Mouse (Mus musculus) adrenal gland, adult 18-20 months (tissue): ENCODE data around the gene Lig4. TPM values are rescaled to one million over a fixed set of nuclear protein-coding genes. Genes with fewer than 3 reads are reported as not detected.

Source experiments
- DNase-seq, 2 experiments: peaks; one replicate each; pipeline ENCODE4 v3.0.0; 2021 to 2022; ENCODE audit warnings: low spot score in 2 of 2
- total RNA-seq, 2 experiments: library from RNA; stranded (reverse); gene quantifications; 1 replicate in 1 of 2; 2 replicates in 1 of 2; pipeline ENCODE4 v1.2.3; 2021

The Lig4 gene
- total RNA-seq, 2 experiments from 2014 or later: 7.8 to 8.4 TPM

DNA sequence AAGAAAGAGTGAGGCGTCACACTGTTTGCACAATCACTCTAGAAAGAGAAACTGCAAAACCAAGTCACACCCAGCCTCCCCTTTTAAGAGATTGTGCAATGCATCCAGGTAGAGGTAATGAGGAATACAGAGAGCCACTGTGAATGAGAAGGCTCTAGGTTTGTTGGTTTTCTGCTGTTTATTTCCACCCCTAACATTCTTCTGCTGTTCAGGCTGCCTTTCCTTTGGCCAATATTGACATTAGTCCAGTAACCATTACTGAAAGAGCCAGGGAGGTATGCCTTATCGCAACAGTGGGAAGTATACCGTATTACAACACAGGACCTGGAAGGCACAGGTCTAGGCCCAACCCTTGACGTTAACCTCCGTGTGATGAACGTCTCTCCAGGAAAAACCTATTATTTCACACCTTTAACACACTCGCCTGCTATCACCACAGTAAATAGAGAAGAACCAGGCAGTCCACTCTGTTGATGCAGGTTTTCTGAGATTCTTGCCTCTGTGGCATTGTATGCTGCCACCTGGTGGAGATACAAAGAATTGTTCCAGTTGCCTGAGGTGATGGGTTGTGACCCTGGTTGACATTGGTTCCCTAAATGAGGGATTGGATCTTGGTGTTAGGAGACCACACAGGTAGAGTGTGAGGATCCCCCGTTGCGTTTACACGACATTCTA is 42.5 kb downstream of the Lig4 start:
- DNase-seq: peak; percentile 21 to 26

DNA sequence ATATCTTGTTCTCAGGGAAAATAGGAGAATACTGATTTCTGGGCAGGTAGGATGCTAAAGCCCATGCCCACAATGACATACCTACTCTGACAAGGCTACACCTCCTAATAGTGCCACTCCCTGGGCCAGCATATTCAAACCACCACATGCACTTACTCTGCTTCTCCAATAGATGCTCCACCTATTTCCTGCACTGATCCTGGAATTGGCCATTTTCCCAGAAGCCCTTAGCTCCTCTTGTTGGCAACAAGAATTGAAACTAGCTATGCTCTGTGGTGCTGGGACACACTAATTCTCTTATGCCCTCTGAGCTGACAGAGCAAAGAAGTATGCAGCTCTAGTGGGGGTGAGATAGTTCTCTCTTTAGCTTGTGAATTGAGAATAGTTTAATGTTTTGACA is 44.8 kb downstream of the Lig4 start:
- no peak for DNase-seq

DNA sequence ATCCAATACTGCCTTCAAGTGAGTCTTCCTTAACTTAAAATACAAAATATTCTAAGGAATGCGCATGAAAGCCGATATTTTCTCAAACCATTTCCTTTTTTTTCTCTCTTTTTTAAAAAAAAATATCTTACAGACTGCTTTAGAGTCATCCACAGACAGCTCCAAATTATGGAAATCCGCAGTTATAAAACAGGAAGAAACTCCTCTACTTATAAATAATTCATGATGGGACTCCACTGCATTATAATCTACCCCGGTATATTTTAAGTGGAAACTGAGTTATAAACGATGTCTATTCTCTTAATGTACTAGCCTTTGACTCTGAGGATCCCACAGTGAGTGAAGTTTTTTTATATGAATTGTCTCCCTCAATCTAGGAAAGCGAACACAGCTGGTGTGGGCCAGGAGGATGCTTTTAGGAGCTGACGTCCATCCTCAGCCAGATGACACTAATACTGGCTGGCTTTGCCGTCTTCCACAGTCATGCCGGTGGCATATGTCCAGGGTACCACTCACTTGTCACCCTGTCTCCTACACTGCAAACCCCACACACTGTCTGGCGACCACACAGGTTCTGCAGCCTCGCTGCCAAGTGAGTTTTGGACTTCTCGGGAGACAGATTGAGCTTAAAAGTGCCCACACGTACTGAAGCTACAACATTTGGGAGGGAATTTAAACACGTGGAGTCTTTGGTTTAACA is 47.6 kb downstream of the Lig4 start:
- no peak for DNase-seq

Other genes starting within 250 kb of the Lig4 start
- 1 to 10 TPM; 6.5 to 6.9 TPM for gene Fam155a, start 206.5 kb downstream of the Lig4 start, total RNA-seq
- not detected for gene Gm10217, start 113.4 kb downstream of the Lig4 start, total RNA-seq
- gene Abhd13, start within 50 bp of the Lig4 start, total RNA-seq: 10 to 100 TPM; 18.7 to 22.3 TPM
- gene Tnfsf13b, start 28.8 kb upstream of the Lig4 start, total RNA-seq: 10 to 100 TPM in 1 of 2 experiments, 1 to 10 TPM in 1; 3.4 to 10.3 TPM
- under 1 TPM in 1 of 2 experiments, not detected in 1; 0.06 TPM for gene Myo16, start 176.2 kb upstream of the Lig4 start, total RNA-seq